Mouse (Mus musculus): ENCODE results near the gene Actc1.

Actc1 gene

GRCm38 (mm10) chr2:114052696-114053598 lies at the start of gene Actc1:
TSS of gene Actc1 (minus strand) at chr2:114053548.
- DNase-seq (ENCODE audit: low spot score), result no peak

DNA sequence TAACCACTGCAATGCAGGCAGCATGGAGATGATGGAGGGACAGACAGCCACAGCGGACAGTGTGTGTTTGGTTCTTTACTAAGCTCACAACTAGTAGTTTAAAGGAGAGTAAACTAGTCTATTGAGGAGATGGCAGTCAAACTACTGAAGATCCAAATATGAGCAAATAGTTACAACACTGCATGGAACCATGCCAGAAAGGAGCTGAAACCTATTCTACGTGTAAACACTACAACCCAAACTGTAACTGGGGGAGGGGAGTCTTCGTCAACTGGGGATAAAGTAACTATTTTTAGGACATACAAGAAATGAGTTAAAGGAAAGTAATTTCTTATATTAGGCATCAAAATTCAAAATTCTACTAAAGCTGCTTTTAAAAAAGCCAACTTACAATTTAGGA lies 49.1 kb upstream of the Actc1 start:
- DNase-seq (ENCODE audit: low spot score), result no peak

DNA sequence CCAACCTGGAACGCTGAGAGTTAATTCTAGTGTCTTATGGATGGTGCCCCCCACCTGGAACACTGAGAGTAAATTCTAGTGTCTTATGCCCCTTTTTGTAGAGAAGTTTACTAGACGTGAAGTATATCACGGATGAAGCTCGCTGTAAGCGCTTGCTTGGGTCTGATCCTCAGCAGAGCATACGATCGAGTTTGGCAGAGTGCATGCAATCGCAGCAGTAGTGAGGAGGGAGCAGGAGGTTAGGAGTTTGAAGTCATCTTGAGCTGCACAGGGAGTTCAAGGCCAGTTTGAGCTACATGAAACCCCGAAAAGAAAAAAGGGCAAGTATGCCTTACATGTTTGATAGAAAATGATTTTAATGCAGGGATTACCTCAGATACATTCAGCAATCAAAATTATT lies 47.5 kb upstream of the Actc1 start:
- DNase-seq (ENCODE audit: low spot score), result no peak

GRCm38 (mm10) chr2:114099816-114100215 lies 46.5 kb upstream of the Actc1 start:
- DNase-seq (ENCODE audit: low spot score), result no peak

- DNase-seq (ENCODE audit: low spot score), result no peak
Measured at GRCm38 (mm10) chr2:114099109-114099508, 45.8 kb upstream of the Actc1 start.

GRCm38 (mm10) chr2:114097627-114098026 lies 44.3 kb upstream of the Actc1 start:
- DNase-seq (ENCODE audit: low spot score), result no peak

DNA sequence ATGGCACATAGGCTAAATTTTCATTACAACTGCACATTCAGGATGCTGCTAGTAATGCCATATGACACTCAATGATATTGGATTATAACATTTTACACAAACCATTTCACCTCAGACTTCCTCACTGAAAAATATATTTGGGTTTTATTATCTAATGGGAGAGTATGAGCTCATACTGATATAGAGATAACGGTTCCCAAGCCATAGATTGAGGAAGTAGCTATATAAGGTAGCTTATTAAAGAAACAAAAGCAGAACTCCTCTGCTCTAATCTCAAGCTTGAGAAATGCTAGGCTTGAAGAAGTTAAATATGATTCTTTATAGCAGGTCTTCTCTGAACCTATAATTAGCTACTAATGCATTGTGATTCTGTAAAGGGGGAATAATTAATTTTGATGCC lies 43.2 kb upstream of the Actc1 start:
- no peak for DNase-seq (ENCODE audit: low spot score)

GRCm38 (mm10) chr2:114095348-114095747 lies 42.0 kb upstream of the Actc1 start:
- DNase-seq (ENCODE audit: low spot score), result no peak

DNA sequence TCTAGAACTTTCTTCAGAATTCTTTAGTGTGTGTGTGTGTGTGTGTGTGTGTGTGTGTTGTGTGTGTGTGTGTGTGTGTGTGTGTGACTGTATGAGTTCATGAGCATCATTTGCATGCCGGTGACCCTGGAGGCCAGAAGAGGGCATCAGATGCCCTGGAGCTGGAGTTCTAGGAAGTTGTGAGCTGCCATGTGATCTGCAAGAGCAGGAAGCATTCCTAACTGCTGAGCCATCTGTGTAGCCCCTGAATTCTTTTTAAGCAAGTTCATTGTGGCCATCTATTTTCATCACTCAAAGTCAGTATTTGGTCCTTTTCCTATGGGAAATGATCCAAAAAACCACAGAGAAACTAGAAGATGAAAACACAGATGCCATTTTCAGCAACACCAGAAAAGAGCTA lies 41.3 kb upstream of the Actc1 start:
- DNase-seq (ENCODE audit: low spot score), result no peak

GRCm38 (mm10) chr2:114093577-114093976 lies 40.2 kb upstream of the Actc1 start:
- DNase-seq (ENCODE audit: low spot score), result no peak

DNA sequence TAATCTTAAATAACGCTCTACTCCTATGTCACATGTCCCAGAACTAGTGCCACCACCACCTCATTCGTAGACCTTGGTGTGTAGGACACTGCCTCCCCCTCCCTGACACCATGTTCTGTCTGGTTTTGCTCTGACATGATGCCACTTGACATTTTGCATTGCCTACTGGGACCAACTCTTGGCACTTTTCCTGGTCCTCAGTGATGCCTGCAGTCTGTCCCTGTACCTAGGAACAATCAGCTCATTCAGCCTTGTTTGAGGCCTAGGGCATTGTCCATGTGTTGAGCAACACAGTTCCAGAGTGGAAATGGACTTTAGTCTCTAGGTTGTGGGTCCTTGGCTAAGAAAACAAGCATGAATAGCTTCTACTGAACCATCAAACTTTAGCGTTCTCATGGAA lies 36.5 kb upstream of the Actc1 start:
- no peak for DNase-seq (ENCODE audit: low spot score)

DNA sequence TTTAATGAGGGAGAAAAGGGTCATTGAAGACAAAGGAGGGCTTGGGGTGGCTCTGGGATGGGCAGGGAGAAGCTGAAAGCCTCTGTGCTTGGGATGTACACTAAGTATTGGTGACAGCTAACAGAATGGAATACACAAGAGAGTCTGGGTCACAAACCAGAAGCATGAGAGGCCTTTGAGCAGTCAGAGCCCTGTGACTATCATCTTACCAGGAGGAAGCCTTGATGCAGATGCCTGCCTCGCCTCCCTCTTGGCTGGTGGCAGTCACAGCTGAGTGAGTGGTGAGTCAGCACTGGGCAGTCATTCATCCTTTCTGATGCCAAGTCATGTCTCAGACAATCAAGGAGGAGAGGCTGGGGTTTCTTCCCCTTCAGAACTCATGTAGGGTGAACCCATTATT lies 33.9 kb upstream of the Actc1 start:
- no peak for DNase-seq (ENCODE audit: low spot score)

DNA sequence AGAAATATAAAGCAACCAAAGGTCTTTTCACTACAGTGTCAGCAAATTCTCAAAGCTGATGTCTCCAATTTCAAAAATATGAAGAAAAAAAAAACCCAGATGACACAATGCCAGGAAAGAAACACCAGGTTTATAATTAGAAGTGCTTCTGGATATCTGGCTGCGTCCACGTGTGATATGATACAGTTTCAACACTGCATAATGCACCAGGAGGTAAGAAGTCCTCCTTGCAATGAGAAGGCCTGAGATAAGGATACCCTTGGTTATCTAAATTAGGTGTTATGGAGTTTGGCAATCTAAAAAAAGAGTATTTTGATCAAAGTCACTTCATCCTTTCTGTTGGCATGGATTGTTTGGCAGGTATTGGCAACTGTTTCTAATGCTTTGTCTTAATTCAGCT lies 18.5 kb upstream of the Actc1 start:
- no peak for DNase-seq (ENCODE audit: low spot score)

GRCm38 (mm10) chr2:114066226-114066625 lies 12.9 kb upstream of the Actc1 start:
- no peak for DNase-seq (ENCODE audit: low spot score)

- DNase-seq (ENCODE audit: low spot score), result no peak
Measured at GRCm38 (mm10) chr2:114064004-114064403, 10.7 kb upstream of the Actc1 start.

DNA sequence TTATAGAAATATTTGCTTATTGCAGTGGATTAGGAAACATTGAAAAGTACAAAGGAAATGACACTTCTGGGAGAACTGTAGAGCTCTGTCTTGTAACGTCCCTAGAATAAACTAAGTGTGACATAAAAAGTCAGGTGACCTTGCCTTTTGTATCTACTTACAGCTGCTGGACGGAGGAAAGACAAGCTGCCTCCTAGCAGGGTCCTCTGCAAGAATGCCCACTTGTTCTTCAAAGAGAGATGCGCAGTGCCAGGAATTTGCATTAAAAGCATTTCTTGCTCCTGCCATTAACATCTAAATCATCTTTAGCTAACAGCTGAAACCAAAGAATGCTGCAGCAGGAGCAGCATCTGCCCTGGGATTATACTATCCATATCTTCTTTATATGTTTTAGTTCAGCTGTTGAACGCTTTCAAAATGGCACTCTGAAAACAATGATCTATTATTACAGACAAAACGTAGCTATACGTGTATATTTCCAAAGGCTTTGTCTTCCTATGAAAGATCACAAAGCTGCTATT lies 6.8 kb upstream of the Actc1 start:
- DNase-seq (ENCODE audit: low spot score), result no peak

DNA sequence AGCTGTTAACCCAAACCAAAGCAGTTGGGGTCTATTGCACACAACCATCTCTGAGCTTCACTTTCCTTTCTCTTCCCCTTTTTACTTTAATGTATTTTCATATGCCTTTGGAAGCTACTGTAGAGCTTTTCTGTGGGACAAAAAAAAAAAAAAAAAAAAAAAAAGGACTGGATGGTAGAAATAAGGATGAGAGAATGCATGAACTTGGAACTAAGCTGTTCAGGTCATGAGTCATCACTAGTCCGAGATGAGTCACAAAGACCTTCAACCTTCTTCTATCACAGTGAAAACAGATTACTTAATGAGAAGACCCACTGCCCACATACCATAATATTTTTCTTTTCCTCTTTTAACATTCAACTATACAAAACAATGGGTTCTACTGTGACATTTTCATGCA lies 6.3 kb upstream of the Actc1 start:
- no peak for DNase-seq (ENCODE audit: low spot score)

GRCm38 (mm10) chr2:114058226-114058796 lies 5.0 kb upstream of the Actc1 start:
- DNase-seq (ENCODE audit: low spot score), result no peak

DNA sequence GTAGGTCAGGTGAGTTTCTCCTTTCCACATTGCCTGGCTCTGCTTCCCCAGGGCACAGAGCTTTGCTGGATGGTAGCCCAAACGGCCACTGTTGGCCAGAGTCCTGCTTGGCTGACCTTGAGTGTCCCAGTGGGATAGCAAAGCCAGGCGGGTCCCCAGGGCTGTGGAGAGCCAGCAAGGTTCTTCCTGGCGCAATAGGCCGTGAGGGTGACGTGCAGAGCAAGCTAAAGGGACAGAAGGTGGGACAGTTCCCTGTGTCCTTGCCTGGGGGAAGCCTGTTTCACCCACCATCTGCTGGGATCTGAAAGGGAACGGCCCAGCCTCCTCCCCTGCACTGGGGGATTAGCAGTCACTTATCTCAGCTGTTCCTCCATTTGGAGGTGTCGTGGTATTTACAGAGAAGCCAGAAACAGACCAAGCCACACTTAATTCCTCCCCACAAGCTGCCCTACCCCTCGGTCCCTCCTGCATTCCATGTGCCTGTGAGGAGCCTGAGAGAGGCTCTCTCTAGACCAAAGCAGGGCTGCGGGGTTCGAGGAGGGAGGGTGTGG lies 4.0 kb upstream of the Actc1 start:
- DNase-seq (ENCODE audit: low spot score), result no peak

DNA sequence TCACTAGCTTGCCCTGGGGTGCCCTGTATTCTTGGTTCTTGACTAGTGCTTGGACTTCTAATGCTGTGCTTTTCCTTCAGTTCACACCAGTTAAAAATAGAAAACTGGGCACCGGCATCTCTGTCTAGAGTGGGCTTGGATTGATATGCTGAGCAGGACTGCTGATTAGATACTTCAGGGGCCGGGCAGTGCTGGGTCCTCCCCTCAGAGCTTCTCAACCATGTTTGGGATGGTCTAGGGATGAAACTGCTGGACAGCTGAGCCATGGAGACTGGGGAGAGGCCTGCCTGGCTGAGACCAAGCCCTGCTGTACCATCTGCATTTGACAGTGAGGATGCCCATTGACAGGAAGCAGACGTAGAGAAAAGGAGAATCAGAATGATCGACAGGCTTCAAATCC lies 781 bp upstream of the Actc1 start:
- DNase-seq (ENCODE audit: low spot score), result no peak

GRCm38 (mm10) chr2:114051871-114052241 lies 1.5 kb downstream of the Actc1 start:
- DNase-seq (ENCODE audit: low spot score), result no peak

- no peak for DNase-seq (ENCODE audit: low spot score)
Measured at GRCm38 (mm10) chr2:114051111-114051870, 2.1 kb downstream of the Actc1 start.

DNA sequence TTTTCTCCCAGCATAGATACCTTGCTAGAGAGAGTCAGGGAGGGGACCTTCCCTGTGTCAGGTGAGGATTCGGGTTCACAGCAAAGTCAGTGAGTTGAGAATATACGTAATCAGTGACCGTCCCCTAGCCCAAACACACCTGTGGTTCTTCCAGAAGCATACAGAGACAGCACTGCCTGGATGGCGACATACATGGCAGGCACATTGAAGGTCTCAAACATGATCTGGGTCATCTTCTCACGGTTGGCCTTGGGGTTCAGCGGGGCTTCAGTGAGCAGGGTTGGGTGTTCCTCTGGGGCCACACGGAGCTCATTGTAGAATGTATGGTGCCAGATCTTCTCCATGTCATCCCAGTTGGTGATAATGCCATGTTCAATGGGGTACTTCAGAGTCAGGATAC lies 3.2 kb downstream of the Actc1 start:
- DNase-seq (ENCODE audit: low spot score), result no peak

All from left cerebral cortex, adult 11 months (tissue).